Mouse (Mus musculus) CH12.LX (cell line): Measurements from ENCODE around the gene Ghdc.

Experiments
- CTCF ChIP-seq, 2 experiments: IDR thresholded peaks in 1 of 2; conservative IDR thresholded peaks in 1 of 2; 2 replicates each; pipeline ENCODE4 v1.5.1; 2011 to 2012; ENCODE audit warnings: low read depth in 2 of 2, low read length in 2 of 2, improper control_type of control experiment in 1 of 2, inconsistent platforms in 1 of 2, mild to moderate bottlenecking in 1 of 2, moderate library complexity in 1 of 2
- E2F4 ChIP-seq: IDR thresholded peaks from 2 replicates; pipeline ENCODE4 v1.6.1; 2011; ENCODE audit warnings: low read depth, low read length, improper control_type of control experiment; ENCODE audit not compliant: insufficient replicate concordance
- ELF1 ChIP-seq: IDR thresholded peaks from 2 replicates; pipeline ENCODE4 v1.6.1; 2014; ENCODE audit warnings: low read depth, mild to moderate bottlenecking, inconsistent platforms, low read length, improper control_type of control experiment
- EP300 ChIP-seq: IDR thresholded peaks from 2 replicates; pipeline ENCODE4 v1.6.1; 2011; ENCODE audit warnings: low read length, improper control_type of control experiment
- ETS1 ChIP-seq: conservative IDR thresholded peaks from 2 replicates; pipeline ENCODE4 v1.6.1; 2012; ENCODE audit warnings: low read depth, mild to moderate bottlenecking, inconsistent platforms, low read length, improper control_type of control experiment, moderate library complexity
- MAFK ChIP-seq: IDR thresholded peaks from 2 replicates; pipeline ENCODE4 v1.6.1; 2011; ENCODE audit warnings: low read length, improper control_type of control experiment; ENCODE audit not compliant: insufficient replicate concordance
- NRF1 ChIP-seq: IDR thresholded peaks from 2 replicates; pipeline ENCODE4 v1.6.1; 2014; ENCODE audit warnings: low read depth, mild to moderate bottlenecking, inconsistent platforms, low read length, improper control_type of control experiment, moderate library complexity
- POLR2A ChIP-seq: IDR thresholded peaks from 2 replicates; pipeline ENCODE4 v1.6.1; 2011; ENCODE audit warnings: low read depth, mild to moderate bottlenecking, improper control_type of control experiment, low read length
- POLR2AphosphoS2 ChIP-seq: IDR thresholded peaks from 2 replicates; pipeline ENCODE4 v1.6.1; 2011; ENCODE audit warnings: low read depth, low read length, improper control_type of control experiment
- RCOR1 ChIP-seq: conservative IDR thresholded peaks from 2 replicates; pipeline ENCODE4 v1.6.1; 2012; ENCODE audit warnings: low read depth, mild to moderate bottlenecking, inconsistent platforms, low read length, improper control_type of control experiment
- USF1 ChIP-seq: IDR thresholded peaks from 2 replicates; pipeline ENCODE4 v1.6.1; 2014; ENCODE audit warnings: low read depth, mild to moderate bottlenecking, inconsistent platforms, low read length, improper control_type of control experiment

DNA sequence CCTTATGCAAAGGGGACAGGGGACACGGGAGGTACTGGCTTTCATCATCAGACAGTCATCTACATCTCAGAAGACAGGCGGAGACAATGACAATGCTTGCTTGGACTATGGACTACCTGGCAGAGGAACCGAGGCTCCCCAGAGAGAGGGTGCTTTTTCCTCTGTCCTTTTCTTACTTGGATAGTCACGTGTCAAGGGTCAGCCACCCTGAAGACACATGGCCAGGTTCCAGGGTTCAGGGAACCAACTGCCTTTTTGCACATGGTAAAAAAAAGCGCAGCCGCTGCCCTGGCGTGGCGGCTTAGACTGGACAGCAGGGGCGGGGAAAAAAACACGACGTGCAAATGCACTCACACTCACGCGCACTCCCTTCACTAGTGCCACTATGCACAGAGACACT is 11.8 kb upstream of the Ghdc start:
- TF ChIP-seq NRF1 (no peak), EP300 (no peak), CTCF (conservative IDR thresholded peaks at IDR 0.05 in 1 of 2, IDR thresholded peaks at IDR 0.05 in 1 of 2; ENCODE audit: low read depth in 2 of 2, low read length in 2 of 2) (no peak), MAFK (no peak), ETS1 (no peak), E2F4 (no peak), RCOR1 (no peak), POLR2A (no peak), POLR2AphosphoS2 (no peak), ELF1 (no peak), USF1 (no peak)
